7 mouse cellular contexts compared by ENCODE assay signal in the genomic region with DNA sequence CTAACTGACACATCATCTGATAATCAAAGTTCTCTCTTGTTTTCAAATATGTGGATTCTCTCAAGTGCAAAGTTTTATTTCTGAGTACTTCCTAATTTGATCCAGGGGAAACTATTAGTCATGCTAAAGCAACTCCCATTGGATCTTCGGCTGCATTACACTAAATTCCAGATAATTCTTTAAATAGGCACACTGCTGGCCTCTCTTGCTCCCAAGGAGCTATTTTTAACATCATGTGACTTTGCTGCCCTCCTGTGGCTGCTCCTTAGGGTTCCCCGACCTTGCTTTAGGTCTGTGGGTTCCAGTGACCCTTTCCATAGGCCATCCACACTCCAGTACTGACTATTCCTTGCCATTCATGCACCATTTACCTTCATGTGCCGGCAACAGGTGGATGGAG.
DNase-seq lines count a peak whose midpoint lies in the region; ATAC-seq lines count a peak whose summit lies in the region.

No protein-coding gene starts in this region.

- peak; percentile 4 for DNase-seq in right cerebral cortex, postnatal 4 days
- DNase-seq in right cerebral cortex, postnatal 25 days = no peak
- DNase-seq in heart, postnatal 25 days (ENCODE audit: low spot score) = peak; percentile 10
- peak; percentile 42 to 50 for DNase-seq in lung, adult 18-20 months
- DNase-seq in urinary bladder, postnatal 36 days (ENCODE audit: low spot score in 2 of 2) = peak; percentile 55 to 56

- intact Hi-C loops in heart, postnatal 25 days (cut with DNase I) = loop anchor here (10.0 kb wide), 4 partner anchors 267 to 1217 kb away; partner anchors contain the start of gene Nr2f2

- peak; percentile 68; the same call in 1 of the 2 replicates for ATAC-seq in common myeloid progenitor, adult 5-6 weeks (replicated peaks; ENCODE audit: low read depth, poor library complexity, severe bottlenecking)
- ATAC-seq in erythroid progenitor cell, adult 5-6 weeks (replicated peaks; ENCODE audit: low FRiP score, poor library complexity, severe bottlenecking) = no peak
